Mouse (Mus musculus) lung, postnatal 4 days (tissue): ENCODE data around the gene Slc35f4.

Experiments used
- DNase-seq, 2 experiments: peaks; one replicate each; pipeline ENCODE4 v3.0.0; 2021

Gene Slc35f4

GRCm38 (mm10) chr14:49277642-49278041 lies 248.2 kb downstream of the Slc35f4 start:
- DNase-seq, result no peak

GRCm38 (mm10) chr14:49275376-49275775 lies 250.5 kb downstream of the Slc35f4 start:
- DNase-seq, result no peak

- DNase-seq, result no peak
Observed at GRCm38 (mm10) chr14:49265286-49266002, 260.4 kb downstream of the Slc35f4 start.
